Mouse (Mus musculus) G1E (cell line): ENCODE data around the gene Gm9745. TPM values are rescaled to one million over a fixed set of nuclear protein-coding genes. Genes with fewer than 3 reads are reported as not detected.
A peak's percentile ranks its signal among the peaks of the same experiment; 100 is the strongest.
"Not testable (repeated sequence)": the region's sequence is repeated elsewhere in the genome, so short reads cannot be mapped to it uniquely, and the experiment has no call there.

Experiments
- ATAC-seq: 2 replicates; pipeline ENCODE4 v1.8.0; 2016; ENCODE audit warnings: mild to moderate bottlenecking; ENCODE audit not compliant: insufficient number of reproducible peaks, poor library complexity, low FRiP score, severe bottlenecking; ENCODE audit errors: extremely low read depth
- DNase-seq: peaks from one replicate; pipeline ENCODE4 v3.0.0; 2012; ENCODE audit warnings: low spot score
- H3K27me3 ChIP-seq: 2 replicates; pipeline ENCODE4 v1.6.1; 2012; ENCODE audit warnings: mild to moderate bottlenecking, low read length, inconsistent platforms; ENCODE audit not compliant: insufficient read depth
- H3K36me3 ChIP-seq: replicated peaks from 2 replicates; pipeline ENCODE3; 2012; ENCODE audit warnings: mild to moderate bottlenecking, inconsistent platforms
- H3K4me1 ChIP-seq: 2 replicates; pipeline ENCODE4 v1.6.1; 2012; ENCODE audit warnings: low read depth, low read length, inconsistent platforms, mixed read lengths; ENCODE audit not compliant: insufficient read depth
- H3K4me3 ChIP-seq: 2 replicates; pipeline ENCODE4 v1.5.1; 2012; ENCODE audit warnings: low read depth, mild to moderate bottlenecking, inconsistent platforms, low read length, moderate library complexity, mixed read lengths
- H3K9me3 ChIP-seq: replicated peaks from 2 replicates; pipeline ENCODE4 v1.6.1; 2012; ENCODE audit warnings: inconsistent platforms
- CTCF ChIP-seq: IDR thresholded peaks from 2 replicates; pipeline ENCODE4 v1.5.1; 2012; ENCODE audit warnings: low read depth, low read length, inconsistent platforms, mixed read lengths
- GATA1 ChIP-seq: IDR thresholded peaks from 2 replicates; pipeline ENCODE4 v1.6.1; 2012; ENCODE audit warnings: borderline replicate concordance, low read length, inconsistent platforms, mixed read lengths
- GATA2 ChIP-seq: IDR thresholded peaks from 2 replicates; pipeline ENCODE4 v1.6.1; 2012; ENCODE audit warnings: low read depth, low read length, inconsistent platforms, borderline replicate concordance
- POLR2AphosphoS5 ChIP-seq: IDR thresholded peaks from 2 replicates; pipeline ENCODE4 v1.6.1; 2012; ENCODE audit warnings: low read depth, low read length, inconsistent platforms; ENCODE audit not compliant: insufficient replicate concordance
- TAL1 ChIP-seq: conservative IDR thresholded peaks from 2 replicates; pipeline ENCODE4 v1.6.1; 2012; ENCODE audit warnings: low read depth, low read length, inconsistent platforms, mixed read lengths
- polyA plus RNA-seq: library from polyadenylated mRNA; stranded (reverse); fragments of >175 nt; gene quantifications from 2 replicates; pipeline ENCODE4 v1.2.3, GENCODE M21; 2012
- total RNA-seq, 2 experiments: library from RNA; stranded (forward) in 1 of 2; stranded (reverse) in 1 of 2; fragments of 200-1000 nt in 1 of 2; fragments of >200 nt in 1 of 2; fragmentation: Nextera tagmentation in 1 of 2; gene quantifications; 2 replicates each; pipeline ENCODE4 v1.2.3; 2014 to 2017

Gm9745 gene
- total and polyA plus RNA-seq, 3 experiments = 2.6 TPM; not detected in 2

DNA sequence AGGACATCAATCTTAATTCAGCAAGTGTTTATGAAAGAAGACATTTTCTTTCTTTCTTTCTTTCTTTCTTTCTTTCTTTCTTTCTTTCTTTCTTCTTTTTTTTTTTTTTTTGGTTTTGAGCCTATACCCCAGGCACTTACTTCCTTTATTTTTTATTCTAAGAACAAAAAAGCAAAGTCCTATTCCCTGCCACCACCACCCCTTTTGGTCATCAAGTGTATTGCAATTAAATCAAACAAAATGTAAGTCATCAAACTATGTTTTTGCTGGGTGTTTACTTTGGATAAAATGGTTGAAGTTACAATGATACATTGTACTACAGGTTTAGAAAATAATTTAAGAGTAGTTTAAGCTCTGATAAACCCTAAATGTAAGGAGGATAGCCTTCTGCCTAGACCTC is 24.3 kb upstream of the Gm9745 start:
- ATAC-seq = no peak
- Histone ChIP-seq H3K4me1 (peaks cover 74% of the 10 kb centered on the region), H3K9me3 (no peaks in the 10 kb centered on the region), H3K4me3 (no peak overlapping the region), H3K36me3 (peaks cover 90% of the 10 kb centered on the region), H3K27me3 (no peaks in the 10 kb centered on the region)
- no peak for TF ChIP-seq TAL1
- no peak for TF ChIP-seq CTCF
- TF ChIP-seq POLR2AphosphoS5 = no peak
- TF ChIP-seq GATA2 = no peak
- no peak for TF ChIP-seq GATA1
- no peak for DNase-seq

DNA sequence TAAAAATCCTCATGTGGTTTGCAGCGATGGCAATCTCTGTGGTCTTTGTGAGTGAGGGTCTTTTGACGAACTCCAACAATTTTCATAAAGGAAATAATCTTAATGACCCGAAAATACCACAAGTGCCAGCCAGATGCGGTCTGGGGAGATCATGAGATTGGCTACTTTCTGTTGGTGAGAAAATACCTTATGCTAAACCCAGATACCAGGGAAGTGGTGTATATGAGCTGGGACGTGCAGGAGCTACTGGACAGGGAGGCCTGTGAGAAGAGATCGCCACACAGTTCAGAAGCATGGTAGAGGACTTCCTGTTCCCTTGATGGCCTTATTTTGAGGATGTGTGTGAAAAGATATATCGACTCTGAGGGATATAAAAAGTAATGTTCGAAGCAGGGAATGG is 19.7 kb upstream of the Gm9745 start:
- Histone ChIP-seq H3K27me3 (no peaks in the 10 kb centered on the region), H3K36me3 (peaks cover 53% of the 10 kb centered on the region), H3K4me3 (no peak overlapping the region), H3K4me1 (peaks cover 59% of the 10 kb centered on the region), H3K9me3 (peaks cover 2% of the 10 kb centered on the region; the same call in 1 of the 2 replicates)
- DNase-seq (peak; percentile 24), ATAC-seq (peak; percentile 88)
- TF ChIP-seq TAL1 (peak; percentile 62), GATA2 (no peak)

DNA sequence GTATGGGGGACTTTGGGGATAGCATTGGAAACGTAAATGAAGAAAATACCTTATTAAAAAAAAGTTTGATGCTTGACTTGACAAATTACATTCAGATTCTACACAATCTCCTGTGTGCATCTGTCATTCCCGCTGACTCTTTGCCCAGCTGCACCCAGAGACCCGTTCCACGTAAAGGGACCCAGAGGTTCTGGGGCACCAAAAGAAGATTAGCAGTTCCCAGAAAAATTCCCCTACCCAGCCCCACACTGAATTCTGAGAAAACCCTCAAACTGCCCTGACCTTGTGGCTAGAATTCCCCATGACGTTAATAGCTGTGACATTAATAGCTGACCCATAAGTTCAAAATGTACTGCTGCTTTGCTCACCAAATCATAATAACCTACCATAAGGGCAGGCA is 17.2 kb upstream of the Gm9745 start:
- TF ChIP-seq CTCF = no peak
- TF ChIP-seq POLR2AphosphoS5 = no peak
- peak; percentile 88 for TF ChIP-seq TAL1

GRCm38 (mm10) chr13:8962266-8962665 is 14.2 kb upstream of the Gm9745 start:
- ATAC-seq, H3K9me3 ChIP-seq, DNase-seq, H3K27me3 ChIP-seq, H3K4me3 ChIP-seq: not testable (repeated sequence)
- Histone ChIP-seq H3K36me3 (peaks cover 12% of the 10 kb centered on the region), H3K4me1 (peaks cover 62% of the 10 kb centered on the region)

More for the DNA sequence above, 17.2 kb upstream of the Gm9745 start:
- Histone ChIP-seq H3K4me3 (no peak overlapping the region), H3K9me3 (peaks cover 2% of the 10 kb centered on the region; the same call in 1 of the 2 replicates), H3K27me3 (no peaks in the 10 kb centered on the region), H3K4me1 (peaks cover 73% of the 10 kb centered on the region), H3K36me3 (peaks cover 35% of the 10 kb centered on the region)
- DNase-seq (peak; percentile 21), ATAC-seq (peak; percentile 85)

DNA sequence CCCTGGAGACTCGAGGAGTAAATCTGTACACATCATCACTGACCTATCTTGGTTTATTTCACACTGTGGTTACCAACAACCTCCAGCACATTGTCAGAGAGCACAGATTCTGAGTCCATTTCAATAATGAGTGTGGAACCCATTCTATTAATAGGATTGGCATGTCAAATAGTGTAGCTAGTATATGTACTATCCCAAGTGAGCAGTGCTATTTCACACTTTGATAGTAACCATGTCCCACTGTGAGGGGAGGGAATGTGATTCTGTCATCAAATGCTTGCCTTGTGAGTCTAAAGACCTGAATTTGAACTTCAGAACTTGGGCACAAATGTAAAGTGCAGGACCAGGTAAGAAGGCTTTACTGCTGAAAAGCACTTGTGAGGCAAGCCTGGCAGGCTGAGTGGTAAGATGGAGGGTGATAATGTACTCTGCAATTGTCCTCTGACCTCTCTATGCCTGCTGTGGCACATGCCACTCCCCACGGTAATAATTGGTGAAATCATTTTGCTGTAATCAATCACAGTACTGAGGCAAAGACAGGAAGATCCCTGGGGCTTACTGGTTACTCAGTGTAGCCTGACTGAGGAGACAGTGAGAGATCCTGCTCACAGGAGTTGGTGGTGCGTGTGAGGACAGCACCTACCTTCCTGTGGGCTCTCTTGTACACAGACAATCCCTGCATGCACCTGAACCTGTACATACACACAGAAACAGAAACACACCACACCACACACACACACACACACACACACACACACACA is 13.3 kb upstream of the Gm9745 start:
- not testable (repeated sequence) for H3K27me3 ChIP-seq, DNase-seq, H3K4me3 ChIP-seq, H3K9me3 ChIP-seq, ATAC-seq, H3K36me3 ChIP-seq
- H3K4me1 ChIP-seq = peaks cover 54% of the 10 kb centered on the region

DNA sequence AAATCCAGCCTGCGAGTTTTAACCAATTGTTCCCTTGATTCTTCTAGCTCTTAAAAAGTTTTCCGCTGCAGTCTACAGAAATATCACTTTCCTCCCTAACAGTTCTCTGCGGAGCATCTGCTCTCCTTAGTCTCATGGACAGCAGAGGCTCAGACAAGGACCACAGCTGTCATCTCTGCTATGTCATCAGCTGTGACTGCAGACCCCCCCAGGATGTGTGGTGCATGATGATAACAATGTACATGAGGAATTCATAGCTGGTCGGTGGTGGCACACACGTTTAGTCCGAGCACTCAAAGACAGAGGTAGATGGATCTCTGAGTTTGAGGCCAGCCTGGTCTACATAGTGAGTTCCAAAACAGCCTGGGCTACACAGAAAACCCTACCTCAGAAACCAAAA is 11.5 kb upstream of the Gm9745 start:
- peak; percentile 68 for TF ChIP-seq TAL1
- H3K4me3 ChIP-seq, H3K36me3 ChIP-seq, H3K9me3 ChIP-seq, DNase-seq, H3K27me3 ChIP-seq: not testable (repeated sequence)
- H3K4me1 ChIP-seq = peaks cover 43% of the 10 kb centered on the region
- peak; percentile 66 for ATAC-seq

- not testable (repeated sequence) for H3K36me3 ChIP-seq, H3K9me3 ChIP-seq, H3K27me3 ChIP-seq, H3K4me3 ChIP-seq, DNase-seq
- H3K4me1 ChIP-seq = peaks cover 42% of the 10 kb centered on the region
- peak; percentile 87 for ATAC-seq
These were observed 11.0 kb upstream of the Gm9745 start for GRCm38 (mm10) chr13:8959058-8959457.

DNA sequence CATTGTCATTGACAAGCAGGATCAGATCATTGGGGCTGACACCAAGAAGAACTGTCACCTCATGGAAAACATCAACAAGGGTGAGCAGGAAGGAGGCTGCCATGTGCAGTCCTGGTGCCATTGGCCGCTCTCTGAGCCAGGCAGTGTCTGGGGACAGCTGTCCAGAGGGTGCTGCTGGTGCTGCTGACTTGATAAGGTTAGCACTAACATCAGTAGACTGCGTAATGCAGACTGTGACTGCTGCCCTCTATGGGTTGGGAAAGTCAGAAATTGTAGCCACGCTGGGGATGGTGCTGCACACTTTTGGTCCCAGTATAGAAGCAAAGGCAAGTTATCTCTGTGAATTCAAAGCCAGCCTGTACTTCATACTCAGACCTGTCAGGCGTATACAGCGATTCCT is 8.8 kb upstream of the Gm9745 start:
- peaks cover 31% of the 10 kb centered on the region for H3K4me1 ChIP-seq
- not testable (repeated sequence) for ATAC-seq, DNase-seq, H3K27me3 ChIP-seq, H3K36me3 ChIP-seq, H3K4me3 ChIP-seq, H3K9me3 ChIP-seq

GRCm38 (mm10) chr13:8955127-8955526 is 7.1 kb upstream of the Gm9745 start:
- H3K9me3 ChIP-seq, ATAC-seq, H3K4me3 ChIP-seq, H3K36me3 ChIP-seq, H3K27me3 ChIP-seq, DNase-seq: not testable (repeated sequence)
- H3K4me1 ChIP-seq = peaks cover 18% of the 10 kb centered on the region

GRCm38 (mm10) chr13:8952563-8952962 is 4.5 kb upstream of the Gm9745 start, which contains the start of gene Idi2:
TSS of gene Idi2 (plus strand) at chr13:8952863.
- not testable (repeated sequence) for H3K36me3 ChIP-seq, H3K4me3 ChIP-seq, H3K27me3 ChIP-seq, ATAC-seq, H3K4me1 ChIP-seq, H3K9me3 ChIP-seq, DNase-seq

DNA sequence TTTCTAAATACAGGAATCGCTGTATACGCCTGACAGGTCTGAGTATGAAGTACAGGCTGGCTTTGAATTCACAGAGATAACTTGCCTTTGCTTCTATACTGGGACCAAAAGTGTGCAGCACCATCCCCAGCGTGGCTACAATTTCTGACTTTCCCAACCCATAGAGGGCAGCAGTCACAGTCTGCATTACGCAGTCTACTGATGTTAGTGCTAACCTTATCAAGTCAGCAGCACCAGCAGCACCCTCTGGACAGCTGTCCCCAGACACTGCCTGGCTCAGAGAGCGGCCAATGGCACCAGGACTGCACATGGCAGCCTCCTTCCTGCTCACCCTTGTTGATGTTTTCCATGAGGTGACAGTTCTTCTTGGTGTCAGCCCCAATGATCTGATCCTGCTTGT is 4.2 kb downstream of the Gm9745 start:
- not testable (repeated sequence) for H3K9me3 ChIP-seq, DNase-seq, H3K4me3 ChIP-seq, ATAC-seq, H3K36me3 ChIP-seq, H3K27me3 ChIP-seq
- H3K4me1 ChIP-seq = peaks cover 23% of the 10 kb centered on the region
